Mouse (Mus musculus) C2C12 (cell line): ENCODE results near the gene Ech1.

ENCODE experiments used
- CEBPB ChIP-seq: IDR thresholded peaks from one replicate; pipeline ENCODE4 v1.6.1; 2011; ENCODE audit warnings: low read depth, mild to moderate bottlenecking, control low read depth, moderate library complexity
- CTCF ChIP-seq: IDR thresholded peaks from one replicate; pipeline ENCODE4 v1.5.1; 2011; ENCODE audit not compliant: control insufficient read depth, insufficient read depth, insufficient read length
- MAX ChIP-seq: IDR thresholded peaks from one replicate; pipeline ENCODE4 v1.6.1; 2011; ENCODE audit warnings: mild to moderate bottlenecking, control low read depth
- MYOD1 ChIP-seq: IDR thresholded peaks from one replicate; pipeline ENCODE4 v1.6.1; 2011; ENCODE audit warnings: low read depth; ENCODE audit not compliant: control insufficient read depth, insufficient read length
- MYOG ChIP-seq: IDR thresholded peaks from one replicate; pipeline ENCODE4 v1.6.1; 2011; ENCODE audit not compliant: control insufficient read depth, insufficient read length; ENCODE audit errors: extremely low read depth
- USF1 ChIP-seq: IDR thresholded peaks from one replicate; pipeline ENCODE4 v1.6.1; 2011; ENCODE audit warnings: low read depth, mild to moderate bottlenecking, control low read depth, moderate library complexity

DNA sequence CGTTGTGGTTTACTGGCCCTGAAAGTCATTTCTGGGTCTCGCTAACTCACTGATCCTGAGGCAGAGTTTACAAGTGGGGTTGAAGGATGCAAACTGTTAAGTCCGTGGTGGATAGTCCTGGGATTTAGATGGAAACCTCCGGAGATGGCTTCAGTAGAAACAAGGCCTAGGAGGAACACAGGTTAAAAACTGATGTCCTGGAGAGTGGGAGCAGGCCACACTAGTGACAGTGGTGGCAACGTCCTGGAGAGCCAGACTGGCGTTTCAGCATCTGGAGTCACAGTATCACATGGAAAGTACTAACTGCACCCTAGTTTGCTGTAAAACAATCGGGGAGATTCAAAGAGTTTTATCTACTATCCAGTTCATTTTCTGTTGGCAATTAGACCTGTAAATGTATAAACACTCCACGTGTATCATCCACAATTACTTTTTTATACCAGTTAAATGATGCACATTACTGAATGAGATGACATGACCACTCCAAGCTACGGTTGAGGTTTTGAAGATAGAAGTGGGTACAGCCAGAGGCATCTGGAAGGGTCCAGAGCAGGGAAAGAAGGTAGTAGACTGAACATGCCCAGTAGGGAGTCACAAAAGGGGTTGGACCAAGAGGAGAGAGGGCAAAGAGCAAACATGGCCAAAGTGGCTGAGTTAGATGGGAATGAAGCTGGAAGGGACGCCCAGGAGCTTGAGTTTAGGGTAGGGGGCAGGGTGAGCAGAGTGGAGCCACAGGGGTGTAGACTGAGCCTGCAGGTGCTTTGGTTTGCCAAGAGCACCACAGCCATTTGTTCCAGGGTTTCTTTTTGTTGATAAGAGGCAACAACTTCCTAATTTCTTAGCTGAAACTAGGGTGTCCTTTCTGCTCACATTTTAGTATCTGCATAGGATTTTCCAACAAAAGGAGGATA is 1.8 kb upstream of the Ech1 start:
- no peak for TF ChIP-seq MAX
- TF ChIP-seq USF1: no peak
- TF ChIP-seq CTCF: no peak
- TF ChIP-seq MYOG: no peak
- no peak for TF ChIP-seq MYOD1
- TF ChIP-seq CEBPB: no peak
